Mouse (Mus musculus) ES-Bruce4 (cell line): ENCODE data around the gene Mdga1.

Experiments used
- CTCF ChIP-seq: IDR thresholded peaks from one replicate; pipeline ENCODE4 v1.8.1; 2011; ENCODE audit warnings: low read depth, low read length
- EP300 ChIP-seq: IDR thresholded peaks from 2 replicates; pipeline ENCODE4 v1.6.1; 2011; ENCODE audit warnings: low read depth, low read length; ENCODE audit not compliant: insufficient read depth
- POLR2A ChIP-seq: IDR thresholded peaks from one replicate; pipeline ENCODE4 v1.8.1; 2011; ENCODE audit warnings: low read length; ENCODE audit not compliant: insufficient read depth

DNA sequence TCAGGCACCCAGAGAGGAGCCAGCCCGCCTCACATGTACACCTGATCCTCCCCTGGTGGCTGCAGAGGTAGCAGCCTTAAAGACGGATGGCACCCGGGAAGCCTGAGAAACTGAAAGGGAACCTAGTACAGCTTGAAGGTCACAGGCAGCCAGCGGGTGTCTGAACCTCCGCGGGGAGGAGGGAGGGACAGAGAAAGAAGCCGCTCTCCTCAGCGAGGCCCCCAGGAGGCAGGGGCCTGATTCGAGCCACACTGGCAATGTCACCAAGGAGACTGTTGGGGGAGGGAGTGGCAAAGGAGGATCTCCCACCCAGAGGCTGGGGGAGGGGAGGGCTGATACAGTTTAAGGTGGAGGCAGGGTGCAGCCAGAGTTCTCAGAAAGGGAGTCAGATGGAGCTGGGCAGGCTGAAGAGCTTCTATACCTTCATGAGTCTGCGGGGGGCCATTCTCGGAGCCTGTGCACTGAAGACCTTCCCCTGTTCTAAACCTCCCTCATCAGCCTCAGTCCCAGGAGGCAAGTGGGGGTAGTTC is 6.1 kb downstream of the Mdga1 start:
- TF ChIP-seq POLR2A = no peak
- no peak for TF ChIP-seq EP300
- no peak for TF ChIP-seq CTCF
